Mouse (Mus musculus) forebrain, embryonic 14.5 days (tissue): ENCODE measurements around the gene Gm11037. TPM values are rescaled to one million over a fixed set of nuclear protein-coding genes. Genes with fewer than 3 reads are reported as not detected.

ENCODE experiments used
- ATAC-seq: fragments of 200-750 bp; cut with Nextera tagmentation; 2 replicates; pipeline ENCODE4 v1.8.0; 2017; ENCODE audit warnings: mild to moderate bottlenecking, moderate library complexity
- DNase-seq: peaks from one replicate; pipeline ENCODE4 v3.0.0-alpha.2; 2015; ENCODE audit warnings: low spot score
- H3K27ac ChIP-seq: fragments of 300-500 bp; sonication (generic); 2 replicates; pipeline ENCODE4 v1.5.1; 2014; ENCODE audit warnings: low read depth, mild to moderate bottlenecking, control low read depth, low read length, moderate library complexity
- H3K27me3 ChIP-seq: fragments of 300-500 bp; sonication (generic); replicated peaks from 2 replicates; pipeline ENCODE4 v1.6.1; 2014; ENCODE audit warnings: low read length, control low read depth, mixed read lengths; ENCODE audit not compliant: control insufficient read depth, insufficient read depth
- H3K36me3 ChIP-seq: fragments of 300-500 bp; sonication (generic); 2 replicates; pipeline ENCODE4 v1.6.1; 2014; ENCODE audit warnings: low read length, control low read depth; ENCODE audit not compliant: control insufficient read depth, insufficient read depth
- H3K4me1 ChIP-seq: fragments of 300-500 bp; sonication (generic); 2 replicates; pipeline ENCODE4 v1.6.1; 2014; ENCODE audit warnings: antibody characterized with exemption, low read length, control low read depth; ENCODE audit not compliant: control insufficient read depth, insufficient read depth
- H3K4me2 ChIP-seq: fragments of 300-500 bp; sonication (generic); 2 replicates; pipeline ENCODE4 v1.6.1; 2014; ENCODE audit warnings: mild to moderate bottlenecking, control low read depth, low read length
- H3K4me3 ChIP-seq: fragments of 300-500 bp; sonication (generic); 2 replicates; pipeline ENCODE4 v1.5.1; 2014; ENCODE audit warnings: low read depth, low read length, control low read depth
- H3K9ac ChIP-seq: fragments of 300-500 bp; sonication (generic); 2 replicates; pipeline ENCODE4 v1.6.1; 2014; ENCODE audit warnings: mild to moderate bottlenecking, low read length, control low read depth, moderate library complexity
- H3K9me3 ChIP-seq: fragments of 300-500 bp; sonication (generic); replicated peaks from 2 replicates; pipeline ENCODE4 v1.6.1; 2016; ENCODE audit warnings: low read length, control low read depth, mixed read lengths; ENCODE audit not compliant: control insufficient read depth
- WGBS: fragments of 180-500 bp; shearing (Covaris S2); extraction: QIAGEN DNeasy Blood & Tissue Kit; methylation state at CpG from one replicate; pipeline ENCODE4 v1.1.7; 2014; 5-methylcytosine and 5-hydroxymethylcytosine counted together
- polyA plus RNA-seq: library from polyadenylated mRNA; unstranded; fragments of >200 nt; fragmentation: Nextera tagmentation; extraction: Ambion mirVana; gene quantifications from 2 replicates; pipeline ENCODE4 v1.2.1, GENCODE M21; 2014

Gene Gm11037
- polyA plus RNA-seq, 1 experiment from 2014 or later: not detected

- Histone ChIP-seq H3K4me3 (no peak overlapping the region), H3K9ac (no peak overlapping the region), H3K27ac (no peak overlapping the region), H3K9me3 (no peaks in the 10 kb centered on the region), H3K4me1 (peaks cover 6% of the 10 kb centered on the region), H3K36me3 (peaks cover 41% of the 10 kb centered on the region), H3K27me3 (no peaks in the 10 kb centered on the region), H3K4me2 (no peak overlapping the region)
- no peak for ATAC-seq
- 94% methylated on average over 4 of the region's 4 CpGs for WGBS
- DNase-seq: no peak
These were observed 20.7 kb downstream of the Gm11037 start for GRCm38 (mm10) chr2:131154036-131154435.

- WGBS: 96% methylated on average over 7 of the region's 7 CpGs
- no peak for ATAC-seq
These were observed 23.7 kb downstream of the Gm11037 start for GRCm38 (mm10) chr2:131156987-131157386.

GRCm38 (mm10) chr2:131159491-131159910 lies 26.2 kb downstream of the Gm11037 start:
- peak overlapping the region; percentile 74 for H3K9ac ChIP-seq
- H3K9me3 ChIP-seq: no peaks in the 10 kb centered on the region
- H3K27me3 ChIP-seq: no peaks in the 10 kb centered on the region
- DNase-seq: no peak
- 0% methylated on average over 18 of the region's 18 CpGs for WGBS
- 0 out of 2 replicates have a peak, but pooled peaks cover 5% of the 10 kb centered on the region for H3K36me3 ChIP-seq
- H3K27ac ChIP-seq: peak overlapping the region; percentile 70
- peaks cover 6% of the 10 kb centered on the region for H3K4me1 ChIP-seq
- ATAC-seq: peak; percentile 72
- peak overlapping the region; percentile 85 for H3K4me2 ChIP-seq
- H3K4me3 ChIP-seq: peak overlapping the region; percentile 73

More at GRCm38 (mm10) chr2:131156987-131157386, 23.7 kb downstream of the Gm11037 start:
- no peak for DNase-seq
- Histone ChIP-seq H3K4me3 (no peak overlapping the region), H3K27me3 (no peaks in the 10 kb centered on the region), H3K9ac (no peak overlapping the region), H3K36me3 (peaks cover 20% of the 10 kb centered on the region), H3K9me3 (no peaks in the 10 kb centered on the region), H3K27ac (no peak overlapping the region), H3K4me2 (no peak overlapping the region), H3K4me1 (peaks cover 6% of the 10 kb centered on the region)

GRCm38 (mm10) chr2:131159938-131160581 lies 26.8 kb downstream of the Gm11037 start, which contains the start of gene 1700037H04Rik:
1700037H04Rik (minus strand) TSS chr2:131160081.
- under 1% methylated on average over 54 of the region's 54 CpGs for WGBS
- Histone ChIP-seq H3K4me2 (peak within 1 kb of the TSS; percentile 85), H3K27ac (peak within 1 kb of the TSS; percentile 91), H3K36me3 (no peaks in the 10 kb centered on the region), H3K27me3 (no peaks in the 10 kb centered on the region), H3K4me1 (peaks cover 6% of the 10 kb centered on the region), H3K4me3 (peak within 1 kb of the TSS; percentile 73), H3K9me3 (no peaks in the 10 kb centered on the region), H3K9ac (peak within 1 kb of the TSS; percentile 80)
- peak; percentile 98 for ATAC-seq
- peak; percentile 100 for DNase-seq

GRCm38 (mm10) chr2:131160671-131161111 lies 27.4 kb downstream of the Gm11037 start:
- H3K9me3 ChIP-seq: no peaks in the 10 kb centered on the region
- 0 out of 2 replicates have a peak, but pooled peaks have one; percentile 0 for ATAC-seq
- H3K36me3 ChIP-seq: no peaks in the 10 kb centered on the region
- H3K9ac ChIP-seq: peak overlapping the region; percentile 80
- H3K4me3 ChIP-seq: peak overlapping the region; percentile 73
- H3K4me1 ChIP-seq: peaks cover 6% of the 10 kb centered on the region
- peak overlapping the region; percentile 85 for H3K4me2 ChIP-seq
- under 1% methylated on average over 17 of the region's 17 CpGs for WGBS
- peak; percentile 47 for DNase-seq
- no peaks in the 10 kb centered on the region for H3K27me3 ChIP-seq
- peak overlapping the region; percentile 91 for H3K27ac ChIP-seq

GRCm38 (mm10) chr2:131163924-131164323 lies 30.6 kb downstream of the Gm11037 start:
- H3K27me3 ChIP-seq: no peaks in the 10 kb centered on the region
- DNase-seq: no peak
- H3K36me3 ChIP-seq: no peaks in the 10 kb centered on the region
- no peaks in the 10 kb centered on the region for H3K9me3 ChIP-seq
- 71% methylated on average over 7 of the region's 7 CpGs for WGBS
- H3K4me1 ChIP-seq: peaks cover under 1% of the 10 kb centered on the region
- no peak overlapping the region for H3K4me2 ChIP-seq
- no peak overlapping the region for H3K9ac ChIP-seq
- no peak overlapping the region for H3K27ac ChIP-seq
- H3K4me3 ChIP-seq: no peak overlapping the region
- no peak for ATAC-seq

- no peak overlapping the region for H3K9ac ChIP-seq
- DNase-seq: no peak
- no peaks in the 10 kb centered on the region for H3K27me3 ChIP-seq
- H3K4me3 ChIP-seq: no peak overlapping the region
- H3K4me2 ChIP-seq: no peak overlapping the region
- no peaks in the 10 kb centered on the region for H3K9me3 ChIP-seq
- H3K27ac ChIP-seq: no peak overlapping the region
- H3K36me3 ChIP-seq: peaks cover 3% of the 10 kb centered on the region; the same call in 1 of the 2 replicates
- ATAC-seq: no peak
- 86% methylated on average over 2 of the region's 2 CpGs for WGBS
- no peaks in the 10 kb centered on the region for H3K4me1 ChIP-seq
These were observed 32.9 kb downstream of the Gm11037 start for GRCm38 (mm10) chr2:131166172-131166571.

GRCm38 (mm10) chr2:131167984-131168383 lies 34.7 kb downstream of the Gm11037 start:
- Histone ChIP-seq H3K9ac (no peak overlapping the region), H3K27ac (no peak overlapping the region), H3K9me3 (no peaks in the 10 kb centered on the region), H3K4me2 (no peak overlapping the region), H3K4me1 (no peaks in the 10 kb centered on the region), H3K36me3 (peaks cover 6% of the 10 kb centered on the region; the same call in 1 of the 2 replicates), H3K4me3 (no peak overlapping the region), H3K27me3 (peaks cover 12% of the 10 kb centered on the region)
- 83% methylated on average over 6 of the region's 6 CpGs for WGBS
- ATAC-seq: no peak
- no peak for DNase-seq

GRCm38 (mm10) chr2:131168914-131169313 lies 35.6 kb downstream of the Gm11037 start:
- ATAC-seq: no peak

More at GRCm38 (mm10) chr2:131168914-131169313, 35.6 kb downstream of the Gm11037 start:
- H3K9ac ChIP-seq: no peak overlapping the region
- H3K9me3 ChIP-seq: no peaks in the 10 kb centered on the region
- no peak overlapping the region for H3K4me3 ChIP-seq
- no peak overlapping the region for H3K4me2 ChIP-seq
- peaks cover 12% of the 10 kb centered on the region for H3K27me3 ChIP-seq
- H3K4me1 ChIP-seq: peaks cover 1% of the 10 kb centered on the region; the same call in 1 of the 2 replicates
- 69% methylated on average over 1 of the region's 1 CpGs for WGBS
- H3K36me3 ChIP-seq: peaks cover 6% of the 10 kb centered on the region; the same call in 1 of the 2 replicates
- peak; percentile 29 for DNase-seq
- no peak overlapping the region for H3K27ac ChIP-seq
